Mouse (Mus musculus) CH12.LX (cell line): ENCODE results near the gene Tgfbr3. TPM values are rescaled to one million over a fixed set of nuclear protein-coding genes. Genes with fewer than 3 reads are reported as not detected.

ENCODE experiments used
- DNase-seq: peaks from one replicate; pipeline ENCODE4 v3.0.0-alpha.2; 2013; ENCODE audit errors: extremely low read depth
- H3K27ac ChIP-seq: 2 replicates; pipeline ENCODE4 v1.5.1; 2012; ENCODE audit warnings: low read depth, mild to moderate bottlenecking, control low read depth, moderate library complexity; ENCODE audit not compliant: insufficient read depth
- H3K27me3 ChIP-seq: replicated peaks from 2 replicates; pipeline ENCODE3; 2012; ENCODE audit warnings: inconsistent platforms
- H3K36me3 ChIP-seq, 2 experiments: replicated peaks in 1 of 2; 2 replicates each; pipeline versions ENCODE3 to v1.6.1; 2012; ENCODE audit warnings: inconsistent platforms in 1 of 2, low read length in 1 of 2, mild to moderate bottlenecking in 1 of 2, mixed read lengths in 1 of 2, moderate library complexity in 1 of 2; ENCODE audit not compliant: control insufficient read depth in 1 of 2, insufficient read depth in 1 of 2
- H3K4me1 ChIP-seq, 2 experiments: 2 replicates each; pipeline ENCODE4 v1.6.1; 2012; ENCODE audit warnings: inconsistent platforms in 1 of 2, moderate library complexity in 1 of 2; ENCODE audit not compliant: insufficient read depth in 2 of 2, control insufficient read depth in 1 of 2
- H3K4me2 ChIP-seq: 2 replicates; pipeline ENCODE4 v1.6.1; 2012; ENCODE audit warnings: low read depth, mild to moderate bottlenecking, control low read depth; ENCODE audit not compliant: poor library complexity, insufficient read depth, severe bottlenecking
- H3K4me3 ChIP-seq, 3 experiments: fragments of 150-350 bp in 1 of 3; sonication (generic) in 1 of 3; replicated peaks in 1 of 3; 2 replicates each; pipeline versions ENCODE3 to v1.5.1; 2011 to 2012; ENCODE audit warnings: low read depth in 2 of 3, low read length in 2 of 3, mild to moderate bottlenecking in 2 of 3, moderate library complexity in 2 of 3, control low read depth in 1 of 3, improper control_type of control experiment in 1 of 3, inconsistent platforms in 1 of 3, mixed read lengths in 1 of 3; ENCODE audit not compliant: poor library complexity in 1 of 3
- H3K79me2 ChIP-seq: replicated peaks from 2 replicates; pipeline ENCODE4 v1.6.1; 2012; ENCODE audit warnings: mild to moderate bottlenecking, moderate library complexity; ENCODE audit not compliant: control insufficient read depth, poor library complexity, insufficient read depth, severe bottlenecking; ENCODE audit errors: extremely low read depth
- H3K9ac ChIP-seq: 2 replicates; pipeline ENCODE4 v1.6.1; 2012; ENCODE audit warnings: low read depth, mild to moderate bottlenecking, control low read depth, moderate library complexity; ENCODE audit not compliant: insufficient read depth
- H3K9me3 ChIP-seq: replicated peaks from 2 replicates; pipeline ENCODE3; 2012; ENCODE audit warnings: low read length, inconsistent platforms, mixed read lengths
- E2F4 ChIP-seq: IDR thresholded peaks from 2 replicates; pipeline ENCODE4 v1.6.1; 2011; ENCODE audit warnings: low read depth, low read length, improper control_type of control experiment; ENCODE audit not compliant: insufficient replicate concordance
- EP300 ChIP-seq: IDR thresholded peaks from 2 replicates; pipeline ENCODE4 v1.6.1; 2011; ENCODE audit warnings: low read length, improper control_type of control experiment
- IRF4 ChIP-seq: IDR thresholded peaks from 2 replicates; pipeline ENCODE4 v1.6.1; 2014; ENCODE audit warnings: low read depth, mild to moderate bottlenecking, inconsistent platforms, low read length, improper control_type of control experiment
- JUND ChIP-seq: conservative IDR thresholded peaks from 2 replicates; pipeline ENCODE4 v1.6.1; 2011; ENCODE audit warnings: low read depth, low read length, improper control_type of control experiment
- KAT2A ChIP-seq: IDR thresholded peaks from 2 replicates; pipeline ENCODE4 v1.6.1; 2012; ENCODE audit warnings: low read length, improper control_type of control experiment, inconsistent platforms; ENCODE audit not compliant: insufficient replicate concordance
- MAX ChIP-seq: IDR thresholded peaks from 2 replicates; pipeline ENCODE4 v1.6.1; 2011; ENCODE audit warnings: low read length, improper control_type of control experiment
- MYC ChIP-seq: IDR thresholded peaks from 2 replicates; pipeline ENCODE4 v1.6.1; 2011; ENCODE audit warnings: low read depth, mild to moderate bottlenecking, improper control_type of control experiment, low read length
- NELFE ChIP-seq: IDR thresholded peaks from 2 replicates; pipeline ENCODE4 v1.6.1; 2011; ENCODE audit warnings: low read depth, low read length, improper control_type of control experiment
- RCOR1 ChIP-seq: conservative IDR thresholded peaks from 2 replicates; pipeline ENCODE4 v1.6.1; 2012; ENCODE audit warnings: low read depth, mild to moderate bottlenecking, inconsistent platforms, low read length, improper control_type of control experiment
- SMC3 ChIP-seq: IDR thresholded peaks from 2 replicates; pipeline ENCODE4 v1.6.1; 2011; ENCODE audit warnings: low read depth, low read length, improper control_type of control experiment
- UBTF ChIP-seq: IDR thresholded peaks from 2 replicates; pipeline ENCODE4 v1.6.1; 2012; ENCODE audit warnings: low read depth, mild to moderate bottlenecking, inconsistent platforms, low read length, improper control_type of control experiment, moderate library complexity
- ZMIZ1 ChIP-seq: IDR thresholded peaks from 2 replicates; pipeline ENCODE4 v1.6.1; 2012; ENCODE audit warnings: low read depth, mild to moderate bottlenecking, inconsistent platforms, low read length, improper control_type of control experiment
- dilution Hi-C: fragments of 300-500 bp; cut with MboI; formaldehyde crosslinking; loops from 2 replicates; pipeline ENCODE4 v1.14.3; 2020; ENCODE audit warnings: low sequenced_read_pairs; ENCODE audit not compliant: extremely low pct_unique_long_range_greater_than_20kb, extremely low pct_ligation_motif_present
- in situ Hi-C: fragments of 300-500 bp; cut with MboI; formaldehyde crosslinking; loops from 3 replicates; pipeline ENCODE4 v1.14.3; 2019; ENCODE audit warnings: low sequenced_read_pairs, low pct_ligation_motif_present, low pct_unique_long_range_greater_than_20kb, mixed read lengths
- polyA plus RNA-seq: library from polyadenylated mRNA; unstranded; fragments of >175 nt; gene quantifications from 2 replicates; pipeline ENCODE4 v1.2.1, GENCODE M21; 2012; ENCODE audit warnings: low read depth; ENCODE audit not compliant: insufficient read length
- total RNA-seq, 2 experiments: library from RNA; depleted of rRNA; stranded (reverse); fragments of 300-350 nt in 1 of 2; fragments of >200 nt in 1 of 2; gene quantifications; 2 replicates each; pipeline ENCODE4 v1.2.3; 2012 to 2014

The Tgfbr3 gene
- total and polyA plus RNA-seq, 3 experiments = 0.13 to 0.46 (median 0.30) TPM

DNA sequence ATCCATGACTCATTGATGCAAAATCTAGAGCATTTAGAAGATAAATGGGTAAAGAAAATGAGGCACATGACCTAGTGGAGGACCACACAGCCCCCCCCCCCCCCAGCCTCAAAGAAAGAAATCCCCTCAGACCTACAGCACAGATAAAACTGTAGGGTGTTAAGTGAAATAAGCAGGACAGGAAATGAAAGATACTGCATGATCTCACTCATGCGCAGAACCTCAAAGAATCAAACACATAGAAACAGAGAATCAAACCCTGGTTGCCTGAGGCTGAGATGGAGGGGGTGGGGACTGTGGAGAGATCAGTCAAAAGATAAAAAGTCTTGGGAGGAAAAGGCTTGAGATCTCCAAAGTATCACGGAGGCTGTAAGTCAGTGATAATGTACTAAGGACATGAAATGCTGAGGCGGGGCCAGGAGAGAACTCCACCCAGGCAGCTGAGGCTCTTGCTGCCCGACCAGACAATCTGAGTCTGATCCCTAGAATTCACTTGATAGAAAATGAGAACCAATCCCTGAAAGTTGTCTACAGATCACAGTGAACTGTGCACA is 29.9 kb downstream of the Tgfbr3 start:
- H3K9ac ChIP-seq = no peak overlapping the region
- H3K79me2 ChIP-seq = no peaks in the 10 kb centered on the region
- no peaks in the 10 kb centered on the region for H3K36me3 ChIP-seq
- in situ Hi-C loops (no loop called here), dilution Hi-C loops (no loop called here)
- no peak overlapping the region for H3K4me2 ChIP-seq
- no peak overlapping the region for H3K27ac ChIP-seq
- DNase-seq = no peak
- TF ChIP-seq NELFE = no peak
- no peaks in the 10 kb centered on the region for H3K27me3 ChIP-seq
- H3K4me3 ChIP-seq = no peak overlapping the region
- H3K4me1 ChIP-seq = peaks cover 0 to 2% of the 10 kb centered on the region in 2 experiments; a peak in 2 of 4 replicates
- no peaks in the 10 kb centered on the region for H3K9me3 ChIP-seq

DNA sequence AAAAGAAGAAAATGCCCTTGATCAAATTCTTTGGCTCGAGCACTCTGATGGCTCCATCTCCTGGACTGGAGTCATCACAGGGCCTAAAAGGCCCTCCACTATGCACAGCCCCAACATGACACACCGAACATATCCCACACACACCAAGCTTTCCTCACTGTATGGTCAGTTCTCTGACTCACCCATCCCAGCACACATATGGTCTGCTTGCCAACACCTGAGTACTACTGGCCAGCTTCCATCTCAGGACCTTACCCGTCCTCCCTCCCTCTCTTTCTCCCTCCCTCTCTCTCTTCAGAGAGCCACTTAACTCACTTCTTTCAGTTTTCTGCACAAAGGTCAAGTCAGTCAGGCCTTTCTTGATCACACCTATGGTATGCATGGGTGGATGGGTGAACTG is 36.0 kb downstream of the Tgfbr3 start:
- TF ChIP-seq EP300 (no peak), MYC (no peak), ZMIZ1 (no peak), E2F4 (no peak), KAT2A (no peak), MAX (no peak), JUND (no peak), UBTF (no peak), SMC3 (no peak), IRF4 (no peak), RCOR1 (no peak)
- dilution Hi-C loops (no loop called here), in situ Hi-C loops (no loop called here)
- Histone ChIP-seq H3K4me3 (no peak overlapping the region), H3K9ac (no peak overlapping the region), H3K36me3 (no peaks in the 10 kb centered on the region), H3K27me3 (no peaks in the 10 kb centered on the region), H3K4me2 (no peak overlapping the region), H3K4me1 (no peaks in the 10 kb centered on the region), H3K79me2 (no peaks in the 10 kb centered on the region), H3K9me3 (no peaks in the 10 kb centered on the region), H3K27ac (no peak overlapping the region)
- DNase-seq = no peak

DNA sequence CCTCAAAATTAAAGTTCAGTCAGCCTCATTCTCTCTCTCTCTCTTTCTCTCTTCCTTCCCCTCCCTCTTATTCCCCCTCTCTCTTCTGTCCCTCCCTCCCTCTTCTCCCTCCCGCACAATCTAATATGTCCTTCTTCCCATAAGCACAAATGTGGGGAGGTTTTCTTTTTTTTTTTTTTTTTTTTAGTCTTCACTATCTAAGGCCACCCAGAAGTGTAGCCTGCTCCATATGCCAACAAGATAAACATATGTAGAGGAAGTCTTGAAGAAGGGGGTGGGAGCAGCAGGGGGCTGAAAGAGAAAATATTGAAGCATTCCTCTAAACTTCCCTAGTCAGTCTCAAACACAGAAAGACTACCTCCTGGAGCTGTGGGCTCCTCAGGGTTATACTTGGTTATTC is 37.0 kb downstream of the Tgfbr3 start:
- Histone ChIP-seq H3K4me2 (no peak overlapping the region), H3K9me3 (no peaks in the 10 kb centered on the region), H3K4me3 (no peak overlapping the region), H3K9ac (no peak overlapping the region), H3K4me1 (no peaks in the 10 kb centered on the region), H3K79me2 (no peaks in the 10 kb centered on the region), H3K27ac (no peak overlapping the region)
- DNase-seq = no peak
- no peak for TF ChIP-seq EP300
- TF ChIP-seq, all 38 proteins: peak for 0
- dilution Hi-C loops = no loop called here
- in situ Hi-C loops = no loop called here
- H3K27me3 ChIP-seq = no peaks in the 10 kb centered on the region
- no peaks in the 10 kb centered on the region for H3K36me3 ChIP-seq
